Mouse (Mus musculus): ENCODE measurements around the gene 1600012H06Rik. TPM values are rescaled to one million over a fixed set of nuclear protein-coding genes. Genes with fewer than 3 reads are reported as not detected.
"Not testable (repeated sequence)": the region's sequence is repeated elsewhere in the genome, so short reads cannot be mapped to it uniquely, and the experiment has no call there.

The 1600012H06Rik gene
- polyA plus RNA-seq, 1 experiment from 2014 or later, result 48.2 TPM

DNA sequence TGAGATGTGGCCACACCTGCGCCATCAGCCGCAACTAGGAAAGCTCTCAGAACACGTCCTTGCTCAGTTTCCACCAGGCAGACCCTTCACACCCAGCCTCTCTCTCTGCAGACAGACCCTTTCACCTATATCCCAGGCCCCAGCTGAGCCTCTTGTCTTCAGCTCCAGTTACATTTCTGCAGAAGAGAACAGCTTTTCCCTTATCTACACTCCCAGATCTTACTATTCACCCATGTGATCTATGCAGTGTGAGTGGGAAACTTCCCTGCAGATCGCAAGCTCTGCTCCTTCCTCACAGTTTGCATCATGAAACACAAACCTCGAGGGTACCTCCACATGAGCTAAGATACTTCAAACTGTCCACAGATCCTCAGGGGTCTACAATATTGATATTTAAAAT is 11.5 kb upstream of the 1600012H06Rik start:
- Histone ChIP-seq H3K4me3 (replicated peaks; ENCODE audit: low read length) (no peak overlapping the region), H3K4me2 (ENCODE audit: low read depth, low read length) (no peak overlapping the region), H3K9me3 (replicated peaks; ENCODE audit: control insufficient read depth, low read length) (no peaks in the 10 kb centered on the region), H3K27me3 (ENCODE audit: control insufficient read depth, insufficient read depth, low read length) (no peaks in the 10 kb centered on the region), H3K4me1 (ENCODE audit: control insufficient read depth, insufficient read depth, low read length) (no peaks in the 10 kb centered on the region), H3K27ac (ENCODE audit: low read length) (no peak overlapping the region), H3K9ac (ENCODE audit: low read length) (no peak overlapping the region), H3K36me3 (ENCODE audit: control insufficient read depth, insufficient read depth, low read length) (no peaks in the 10 kb centered on the region)
- ATAC-seq (ENCODE audit: insufficient read depth, low FRiP score), result no peak
- WGBS, result 85% methylated on average over 5 of the region's 5 CpGs

DNA sequence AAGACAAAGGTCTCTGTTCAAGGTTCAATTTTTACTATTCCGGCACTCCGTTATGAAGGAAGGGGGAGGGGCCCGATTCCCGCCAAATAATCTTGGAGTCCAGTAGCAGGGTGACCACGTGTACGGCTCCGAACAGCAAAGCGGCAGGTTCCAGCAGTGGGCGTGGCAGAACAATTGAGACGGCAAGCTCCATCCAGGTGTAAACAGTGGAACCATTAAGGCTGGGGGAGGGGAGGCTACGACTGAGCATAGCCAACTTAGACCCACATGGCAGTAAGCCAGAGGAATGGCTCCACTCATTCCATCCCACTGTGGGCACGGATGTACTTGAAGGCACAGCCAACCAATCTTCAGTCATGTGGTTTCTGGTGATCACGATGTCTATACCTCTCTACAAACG is 7.7 kb upstream of the 1600012H06Rik start:
- not testable (repeated sequence) for H3K36me3 ChIP-seq (ENCODE audit: control insufficient read depth, insufficient read depth, low read length); H3K4me2 ChIP-seq (ENCODE audit: low read depth, low read length); H3K9ac ChIP-seq (ENCODE audit: low read length); H3K4me1 ChIP-seq (ENCODE audit: control insufficient read depth, insufficient read depth, low read length); H3K27me3 ChIP-seq (ENCODE audit: control insufficient read depth, insufficient read depth, low read length); ATAC-seq (ENCODE audit: insufficient read depth, low FRiP score); H3K27ac ChIP-seq (ENCODE audit: low read length); H3K9me3 ChIP-seq (replicated peaks; ENCODE audit: control insufficient read depth, low read length); H3K4me3 ChIP-seq (replicated peaks; ENCODE audit: low read length)
- WGBS, result 72% methylated on average over 12 of the region's 14 CpGs

DNA sequence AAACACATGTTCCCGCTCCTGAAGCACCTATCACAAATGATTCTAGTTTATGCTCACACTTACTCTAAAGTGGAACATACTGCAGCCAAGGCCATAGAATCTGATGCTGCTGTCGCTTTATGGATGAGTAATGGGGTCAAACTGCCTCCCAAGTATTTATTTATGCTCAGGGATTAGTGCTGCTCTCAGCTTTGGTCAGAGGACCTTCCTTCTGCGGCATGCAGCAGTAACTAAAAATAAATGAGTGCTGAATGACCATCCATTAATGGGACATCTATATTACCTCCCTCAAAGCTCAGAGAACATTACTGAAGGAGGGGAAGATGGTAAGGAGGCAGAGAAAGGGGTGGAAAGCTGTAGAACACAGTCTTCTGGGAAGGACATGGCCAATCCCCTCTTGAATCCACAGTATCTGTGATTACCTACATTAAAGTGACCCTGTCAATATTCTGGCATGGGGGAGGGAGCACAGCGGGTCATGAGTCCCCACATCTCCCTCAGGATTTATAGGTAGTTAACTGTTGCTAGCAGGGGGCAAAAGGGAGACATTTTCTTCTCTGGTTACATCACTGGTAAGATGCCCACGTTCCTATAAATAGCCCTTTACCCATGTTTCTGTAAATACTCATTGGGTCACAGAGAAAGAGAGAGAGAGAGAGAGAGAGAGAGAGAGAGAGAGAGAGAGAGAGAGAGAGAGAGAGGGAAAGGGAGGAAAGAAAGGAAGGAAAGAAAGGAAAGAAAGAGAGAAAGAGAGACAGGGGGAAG is 7.0 kb upstream of the 1600012H06Rik start:
- Histone ChIP-seq H3K27ac (ENCODE audit: low read length) (no peak overlapping the region), H3K4me2 (ENCODE audit: low read depth, low read length) (no peak overlapping the region), H3K9me3 (replicated peaks; ENCODE audit: control insufficient read depth, low read length) (no peaks in the 10 kb centered on the region), H3K27me3 (ENCODE audit: control insufficient read depth, insufficient read depth, low read length) (no peaks in the 10 kb centered on the region), H3K36me3 (ENCODE audit: control insufficient read depth, insufficient read depth, low read length) (no peaks in the 10 kb centered on the region), H3K4me3 (replicated peaks; ENCODE audit: low read length) (no peak overlapping the region), H3K9ac (ENCODE audit: low read length) (no peak overlapping the region), H3K4me1 (ENCODE audit: control insufficient read depth, insufficient read depth, low read length) (no peaks in the 10 kb centered on the region)
- 43% methylated on average over 5 of the region's 5 CpGs for WGBS
- ATAC-seq (ENCODE audit: insufficient read depth, low FRiP score), result no peak

DNA sequence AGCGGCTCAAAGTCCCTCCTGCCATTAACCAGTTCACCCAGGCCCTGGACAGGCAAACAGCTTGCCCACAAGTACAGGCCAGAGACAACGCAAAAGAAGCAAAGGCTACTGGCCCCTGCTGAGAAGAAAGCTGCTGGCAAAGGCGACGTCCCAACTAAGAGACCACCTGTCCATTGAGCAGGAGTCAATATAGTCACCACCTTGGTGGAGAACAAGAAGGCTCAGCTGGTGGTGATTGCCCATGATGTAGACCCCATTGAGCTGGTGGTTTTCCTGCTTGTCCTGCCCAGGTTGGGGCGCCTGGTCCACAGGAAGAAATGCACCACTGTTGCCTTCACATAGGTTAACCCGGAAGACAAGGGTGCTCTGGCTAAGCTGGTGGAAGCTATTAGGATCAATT is 803 bp upstream of the 1600012H06Rik start:
- not testable (repeated sequence) for H3K9me3 ChIP-seq (replicated peaks; ENCODE audit: control insufficient read depth, low read length); H3K4me1 ChIP-seq (ENCODE audit: control insufficient read depth, insufficient read depth, low read length); H3K36me3 ChIP-seq (ENCODE audit: control insufficient read depth, insufficient read depth, low read length); H3K27me3 ChIP-seq (ENCODE audit: control insufficient read depth, insufficient read depth, low read length); H3K27ac ChIP-seq (ENCODE audit: low read length); ATAC-seq (ENCODE audit: insufficient read depth, low FRiP score)
- Histone ChIP-seq H3K9ac (ENCODE audit: low read length) (peak overlapping the region; percentile 71), H3K4me3 (replicated peaks; ENCODE audit: low read length) (peak overlapping the region; percentile 83), H3K4me2 (ENCODE audit: low read depth, low read length) (peak overlapping the region; percentile 56)
- WGBS, result 63% methylated on average over 6 of the region's 6 CpGs

DNA sequence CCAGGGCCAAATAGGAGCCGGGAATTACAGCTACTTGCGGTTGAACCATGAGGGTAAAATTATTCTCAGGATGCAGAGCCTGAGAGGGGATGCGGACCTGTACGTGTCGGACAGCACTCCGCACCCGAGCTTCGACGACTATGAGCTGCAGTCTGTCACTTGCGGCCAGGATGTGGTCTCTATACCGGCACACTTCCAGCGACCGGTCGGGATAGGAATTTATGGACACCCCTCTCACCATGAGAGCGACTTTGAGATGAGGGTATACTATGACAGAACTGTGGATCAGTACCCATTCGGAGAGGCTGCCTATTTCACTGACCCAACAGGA is 710 bp downstream of the 1600012H06Rik start:
- Histone ChIP-seq H3K27me3 (ENCODE audit: control insufficient read depth, insufficient read depth, low read length) (no peaks in the 10 kb centered on the region), H3K4me3 (replicated peaks; ENCODE audit: low read length) (peak overlapping the region; percentile 83), H3K9ac (ENCODE audit: low read length) (peak overlapping the region; percentile 88), H3K36me3 (ENCODE audit: control insufficient read depth, insufficient read depth, low read length) (no peaks in the 10 kb centered on the region), H3K4me2 (ENCODE audit: low read depth, low read length) (peak overlapping the region; percentile 93), H3K4me1 (ENCODE audit: control insufficient read depth, insufficient read depth, low read length) (peaks cover 10% of the 10 kb centered on the region), H3K9me3 (replicated peaks; ENCODE audit: control insufficient read depth, low read length) (no peaks in the 10 kb centered on the region), H3K27ac (ENCODE audit: low read length) (peak overlapping the region; percentile 66)
- 14% methylated on average over 16 of the region's 16 CpGs for whole genome bisulfite sequencing
- ATAC-seq (ENCODE audit: insufficient read depth, low FRiP score), result peak; percentile 6; the same call in 1 of the 2 replicates

DNA sequence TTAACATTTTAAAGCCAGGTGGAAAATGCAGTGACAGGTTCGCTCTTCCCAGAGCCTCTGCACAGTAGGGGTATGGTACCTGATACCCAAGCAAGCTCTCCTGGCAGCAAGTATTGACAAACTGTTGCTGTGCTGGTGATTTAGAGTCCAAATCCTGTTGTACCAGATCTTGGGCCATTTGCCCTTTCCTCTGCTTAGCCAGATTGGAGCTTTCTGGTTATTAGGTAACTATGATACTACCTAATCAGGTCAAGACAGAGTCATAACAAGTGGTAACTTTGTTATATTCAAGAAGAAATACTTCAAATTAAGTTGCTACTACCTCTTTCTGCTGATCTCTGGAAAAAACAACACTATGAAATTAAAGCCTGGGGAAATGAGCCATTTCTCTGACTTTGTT is 1.6 kb downstream of the 1600012H06Rik start:
- ATAC-seq (ENCODE audit: insufficient read depth, low FRiP score), result no peak
- H3K27me3 ChIP-seq (ENCODE audit: control insufficient read depth, insufficient read depth, low read length), result no peaks in the 10 kb centered on the region
- no peak overlapping the region for H3K4me3 ChIP-seq (replicated peaks; ENCODE audit: low read length)
- H3K27ac ChIP-seq (ENCODE audit: low read length), result no peak overlapping the region
- no peak overlapping the region for H3K9ac ChIP-seq (ENCODE audit: low read length)
- no peaks in the 10 kb centered on the region for H3K9me3 ChIP-seq (replicated peaks; ENCODE audit: control insufficient read depth, low read length)
- no peaks in the 10 kb centered on the region for H3K36me3 ChIP-seq (ENCODE audit: control insufficient read depth, insufficient read depth, low read length)
- H3K4me1 ChIP-seq (ENCODE audit: control insufficient read depth, insufficient read depth, low read length), result peaks cover 10% of the 10 kb centered on the region
- H3K4me2 ChIP-seq (ENCODE audit: low read depth, low read length), result peak overlapping the region; percentile 93
- 89% methylated on average over 1 of the region's 1 CpGs for WGBS

DNA sequence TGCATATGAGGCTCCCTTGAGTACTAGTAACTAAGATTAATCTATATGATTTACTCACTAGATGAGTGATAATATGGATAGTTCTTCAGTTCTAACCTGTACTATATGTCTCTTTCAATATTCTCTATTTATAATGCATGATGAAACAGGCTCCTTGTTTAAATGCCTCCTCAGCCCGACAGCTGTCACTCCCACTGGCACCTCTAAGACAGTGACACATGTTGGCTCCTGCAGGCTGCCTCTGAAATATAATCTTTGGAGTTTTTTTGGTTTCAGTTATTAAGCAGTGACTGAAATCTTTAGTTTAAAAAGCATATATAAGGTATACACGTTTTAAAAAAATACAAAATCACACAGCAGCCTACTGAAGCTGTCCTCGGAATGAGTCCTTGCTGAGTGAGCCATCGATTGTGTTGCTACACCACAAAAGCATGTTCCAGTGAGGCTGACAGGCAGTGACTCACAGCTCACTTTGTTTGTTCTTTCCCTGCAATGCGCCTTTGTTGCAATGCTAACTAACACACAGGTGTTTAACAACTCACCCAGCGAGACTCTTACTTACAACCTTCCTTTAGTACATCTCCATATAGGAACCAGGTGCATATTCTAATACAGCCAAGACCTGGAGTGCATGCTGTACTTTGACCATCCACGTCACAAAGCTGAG is 6.3 kb downstream of the 1600012H06Rik start:
- ATAC-seq (ENCODE audit: insufficient read depth, low FRiP score), result peak; percentile 50; the same call in 1 of the 2 replicates
- WGBS, result 74% methylated on average over 7 of the region's 7 CpGs
- H3K9ac ChIP-seq (ENCODE audit: low read length), result no peak overlapping the region
- no peak overlapping the region for H3K4me3 ChIP-seq (replicated peaks; ENCODE audit: low read length)
- H3K4me1 ChIP-seq (ENCODE audit: control insufficient read depth, insufficient read depth, low read length), result peaks cover 3% of the 10 kb centered on the region
- H3K27me3 ChIP-seq (ENCODE audit: control insufficient read depth, insufficient read depth, low read length), result no peaks in the 10 kb centered on the region
- no peak overlapping the region for H3K27ac ChIP-seq (ENCODE audit: low read length)
- H3K36me3 ChIP-seq (ENCODE audit: control insufficient read depth, insufficient read depth, low read length), result peaks cover 15% of the 10 kb centered on the region
- H3K4me2 ChIP-seq (ENCODE audit: low read depth, low read length), result no peak overlapping the region
- no peaks in the 10 kb centered on the region for H3K9me3 ChIP-seq (replicated peaks; ENCODE audit: control insufficient read depth, low read length)

DNA sequence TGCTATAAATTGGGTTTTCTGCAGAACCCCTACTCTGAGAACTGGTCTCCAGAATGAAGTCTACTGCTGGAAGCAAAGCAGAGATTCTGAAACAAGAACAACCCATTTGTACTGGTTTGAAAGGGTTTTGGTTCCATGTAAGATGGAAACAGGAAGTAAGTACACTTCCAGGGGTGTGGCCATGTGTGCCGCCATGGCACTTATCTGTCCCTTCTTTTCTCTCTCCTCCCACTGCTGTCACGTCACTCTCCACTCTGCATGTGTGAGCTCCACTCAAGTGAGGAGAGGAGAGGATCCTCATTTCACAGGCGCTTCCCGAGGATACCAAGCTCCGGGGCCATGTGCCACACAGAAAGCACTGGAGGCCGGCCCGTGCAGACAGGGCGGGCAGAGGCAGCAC is 10.5 kb downstream of the 1600012H06Rik start:
- Histone ChIP-seq H3K36me3 (ENCODE audit: control insufficient read depth, insufficient read depth, low read length) (peaks cover 15% of the 10 kb centered on the region), H3K4me2 (ENCODE audit: low read depth, low read length) (no peak overlapping the region), H3K27ac (ENCODE audit: low read length) (no peak overlapping the region), H3K27me3 (ENCODE audit: control insufficient read depth, insufficient read depth, low read length) (no peaks in the 10 kb centered on the region), H3K9me3 (replicated peaks; ENCODE audit: control insufficient read depth, low read length) (no peaks in the 10 kb centered on the region), H3K9ac (ENCODE audit: low read length) (no peak overlapping the region), H3K4me1 (ENCODE audit: control insufficient read depth, insufficient read depth, low read length) (no peaks in the 10 kb centered on the region), H3K4me3 (replicated peaks; ENCODE audit: low read length) (no peak overlapping the region)
- ATAC-seq (ENCODE audit: insufficient read depth, low FRiP score), result no peak
- WGBS, result 88% methylated on average over 8 of the region's 8 CpGs

DNA sequence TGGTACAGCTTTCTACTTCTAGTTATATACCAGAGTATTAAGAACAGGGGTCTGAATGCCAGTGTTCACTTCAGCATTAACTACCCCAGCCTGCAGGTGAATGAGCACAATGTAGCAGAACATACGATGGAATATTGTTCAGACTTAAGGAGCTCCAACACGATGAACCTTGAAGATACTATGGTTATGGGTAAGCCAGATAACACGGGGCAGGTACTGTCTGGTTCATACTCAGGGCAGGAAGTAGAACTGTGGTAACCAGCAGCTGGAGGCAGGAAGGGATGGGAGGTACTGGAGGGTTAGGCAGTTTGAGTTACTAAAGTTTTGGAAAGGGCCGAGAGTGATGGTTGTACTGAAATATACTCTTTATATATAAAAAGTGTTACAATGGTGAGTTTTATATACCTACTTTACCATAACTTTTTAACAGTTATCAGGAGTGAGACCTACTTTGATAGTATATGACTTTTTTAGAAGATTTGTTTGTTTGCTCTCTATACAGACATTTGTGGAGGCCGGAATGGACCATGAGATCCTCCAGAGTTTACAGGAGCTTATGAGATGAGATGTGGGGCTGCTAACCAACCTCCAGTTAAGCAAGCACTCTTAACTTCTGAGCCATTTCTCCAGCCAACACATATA is 15.8 kb downstream of the 1600012H06Rik start:
- Histone ChIP-seq H3K27me3 (ENCODE audit: control insufficient read depth, insufficient read depth, low read length) (no peaks in the 10 kb centered on the region), H3K27ac (ENCODE audit: low read length) (no peak overlapping the region), H3K4me1 (ENCODE audit: control insufficient read depth, insufficient read depth, low read length) (peaks cover 3% of the 10 kb centered on the region), H3K4me3 (replicated peaks; ENCODE audit: low read length) (no peak overlapping the region), H3K4me2 (ENCODE audit: low read depth, low read length) (no peak overlapping the region), H3K36me3 (ENCODE audit: control insufficient read depth, insufficient read depth, low read length) (peaks cover 4% of the 10 kb centered on the region; the same call in 1 of the 2 replicates), H3K9me3 (replicated peaks; ENCODE audit: control insufficient read depth, low read length) (no peaks in the 10 kb centered on the region), H3K9ac (ENCODE audit: low read length) (no peak overlapping the region)
- no peak for ATAC-seq (ENCODE audit: insufficient read depth, low FRiP score)
- 82% methylated on average over 5 of the region's 5 CpGs for WGBS
